Mouse (Mus musculus): ENCODE data around the gene Nek10. TPM values are rescaled to one million over a fixed set of nuclear protein-coding genes. Genes with fewer than 3 reads are reported as not detected.
A peak's percentile ranks its signal among the peaks of the same experiment; 100 is the strongest.
"Not testable (repeated sequence)": the region's sequence is repeated elsewhere in the genome, so short reads cannot be mapped to it uniquely, and the experiment has no call there.

Gene Nek10
- 1 to 10 TPM; 2.0 to 2.1 TPM for total RNA-seq (2021)
- long read RNA-seq, experiment 1, partial matches to known transcripts = 0 of 3 reads
- long read RNA-seq, experiment 1, other reads (novel, unspliced or antisense) = 3 of 3 reads
- long read RNA-seq, experiment 2, partial matches to known transcripts = 0 of 1 reads
- long read RNA-seq, experiment 2, other reads (novel, unspliced or antisense) = 1 of 1 reads

- DNase-seq (ENCODE audit: extremely low spot score in 1 of 2, low spot score in 2 of 2); intact Hi-C loops (cut with DNase I); H3K27ac ChIP-seq: not testable (repeated sequence)
- H3K4me3 ChIP-seq = peak within 1 kb of the TSS; percentile 19; the same call in 1 of the 2 replicates
Observed at GRCm38 (mm10) chr14:14803115-14803514, at the start of gene Nek10. Nek10 (plus strand) TSS chr14:14803415.

GRCm38 (mm10) chr14:14781169-14781568 is 22.0 kb upstream of the Nek10 start:
- TF ChIP-seq CTCF (IDR thresholded peaks at IDR 0.05) = no peak
- intact Hi-C loops (cut with DNase I) = no loop called here
- Histone ChIP-seq H3K27ac (no peak overlapping the region), H3K4me3 (no peak overlapping the region)
- DNase-seq (ENCODE audit: extremely low spot score in 1 of 2, low spot score in 2 of 2) = no peak

GRCm38 (mm10) chr14:14784223-14784622 is 19.0 kb upstream of the Nek10 start:
- Histone ChIP-seq H3K27ac (no peak overlapping the region), H3K4me3 (no peak overlapping the region)
- no peak for DNase-seq (ENCODE audit: extremely low spot score in 1 of 2, low spot score in 2 of 2)
- TF ChIP-seq CTCF (IDR thresholded peaks at IDR 0.05) = no peak
- intact Hi-C loops (cut with DNase I) = no loop called here

GRCm38 (mm10) chr14:14786979-14787378 is 16.2 kb upstream of the Nek10 start:
- H3K4me3 ChIP-seq = no peak overlapping the region
- H3K27ac ChIP-seq = no peak overlapping the region
- no peak for TF ChIP-seq CTCF (IDR thresholded peaks at IDR 0.05)
- intact Hi-C loops (cut with DNase I) = no loop called here
- no peak for DNase-seq (ENCODE audit: extremely low spot score in 1 of 2, low spot score in 2 of 2)

GRCm38 (mm10) chr14:14789840-14790470 is 13.3 kb upstream of the Nek10 start:
- intact Hi-C loops (cut with DNase I) = no loop called here
- TF ChIP-seq CTCF (IDR thresholded peaks at IDR 0.05) = no peak
- DNase-seq (ENCODE audit: extremely low spot score in 1 of 2, low spot score in 2 of 2) = no peak
- H3K27ac ChIP-seq = no peak overlapping the region
- H3K4me3 ChIP-seq = no peak overlapping the region

GRCm38 (mm10) chr14:14799861-14800260 is 3.4 kb upstream of the Nek10 start:
- no peak overlapping the region for H3K4me3 ChIP-seq
- H3K27ac ChIP-seq = no peak overlapping the region
- no peak for TF ChIP-seq CTCF (IDR thresholded peaks at IDR 0.05)
- DNase-seq (ENCODE audit: extremely low spot score in 1 of 2, low spot score in 2 of 2) = no peak
- intact Hi-C loops (cut with DNase I) = no loop called here

- Histone ChIP-seq H3K27ac (no peak overlapping the region), H3K4me3 (no peak overlapping the region)
- DNase-seq (ENCODE audit: extremely low spot score in 1 of 2, low spot score in 2 of 2) = no peak
- no peak for TF ChIP-seq CTCF (IDR thresholded peaks at IDR 0.05)
- intact Hi-C loops (cut with DNase I) = no loop called here
Observed at GRCm38 (mm10) chr14:14800332-14800731, 2.9 kb upstream of the Nek10 start.

GRCm38 (mm10) chr14:14800810-14801209 is 2.4 kb upstream of the Nek10 start:
- no peak for TF ChIP-seq CTCF (IDR thresholded peaks at IDR 0.05)
- intact Hi-C loops (cut with DNase I) = no loop called here
- no peak for DNase-seq (ENCODE audit: extremely low spot score in 1 of 2, low spot score in 2 of 2)
- Histone ChIP-seq H3K4me3 (no peak overlapping the region), H3K27ac (no peak overlapping the region)

- no peak overlapping the region for H3K27ac ChIP-seq
- TF ChIP-seq CTCF (IDR thresholded peaks at IDR 0.05) = no peak
- intact Hi-C loops (cut with DNase I) = no loop called here
- H3K4me3 ChIP-seq = peak overlapping the region; percentile 19; the same call in 1 of the 2 replicates
- peak; percentile 24 to 53 for DNase-seq (ENCODE audit: extremely low spot score in 1 of 2, low spot score in 2 of 2)
Observed at GRCm38 (mm10) chr14:14803921-14804517, 804 bp downstream of the Nek10 start.

GRCm38 (mm10) chr14:14804518-14805212 is 1.4 kb downstream of the Nek10 start:
- peak overlapping the region; percentile 19; the same call in 1 of the 2 replicates for H3K4me3 ChIP-seq
- DNase-seq (ENCODE audit: extremely low spot score in 1 of 2, low spot score in 2 of 2) = no peak
- no peak for TF ChIP-seq CTCF (IDR thresholded peaks at IDR 0.05)
- H3K27ac ChIP-seq = no peak overlapping the region
- intact Hi-C loops (cut with DNase I) = no loop called here

GRCm38 (mm10) chr14:14832520-14833240 is 29.5 kb downstream of the Nek10 start:
- DNase-seq (ENCODE audit: extremely low spot score in 1 of 2, low spot score in 2 of 2) = peak in 1 of 2 experiments; percentile 32
- H3K27ac ChIP-seq = peak overlapping the region; percentile 71
- H3K4me3 ChIP-seq = no peak overlapping the region
- intact Hi-C loops (cut with DNase I) = no loop called here
- TF ChIP-seq CTCF (IDR thresholded peaks at IDR 0.05) = no peak

Measured in left cerebral cortex, adult 2 months (tissue).